Comparison of ENCODE assay signal across 9 mouse cellular contexts in the genomic region with DNA sequence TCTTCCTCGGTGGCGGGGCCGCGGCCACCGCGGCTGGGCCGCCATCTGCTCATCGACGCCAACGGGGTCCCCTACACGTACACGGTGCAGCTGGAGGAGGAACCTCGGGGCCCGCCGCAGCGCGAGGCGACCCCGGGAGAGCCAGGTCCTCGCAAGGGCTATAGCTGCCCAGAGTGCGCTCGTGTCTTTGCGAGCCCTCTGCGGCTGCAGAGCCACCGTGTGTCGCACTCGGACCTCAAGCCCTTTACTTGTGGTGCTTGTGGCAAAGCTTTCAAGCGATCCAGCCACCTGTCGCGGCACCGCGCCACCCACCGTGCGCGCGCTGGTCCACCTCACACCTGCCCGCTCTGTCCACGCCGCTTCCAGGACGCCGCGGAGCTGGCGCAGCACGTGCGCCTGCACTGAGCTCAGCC. TPM values are rescaled to one million over a fixed set of nuclear protein-coding genes. Genes with fewer than 3 reads are reported as not detected.
DNase-seq lines count a peak whose midpoint lies in the region; ATAC-seq and TF ChIP-seq lines count a peak whose summit lies in the region.
"Had no signal": no experiment of that assay in that cellular context is flagged by ENCODE, and none has a peak within 500 bp of the region (broad histone marks: within the 10 kb centered on the region; RNA-seq: fewer than 3 reads in every experiment).

No protein-coding gene starts in this region.

- H3K27ac ChIP-seq in kidney, embryonic 16.5 days (ENCODE audit: low read length), result peak overlapping the region; percentile 30; the same call in 1 of the 2 replicates
- no peak overlapping the region for H3K27ac ChIP-seq in hindbrain, embryonic 13.5 days
- H3K27ac ChIP-seq in midbrain, postnatal 0 days (ENCODE audit: low read depth, low read length), result no peak overlapping the region

- 3% methylated on average over 40 of the region's 45 CpGs for WGBS in kidney, embryonic 16.5 days
- 3% methylated on average over 45 of the region's 45 CpGs for WGBS in hindbrain, embryonic 13.5 days
- 3% methylated on average over 45 of the region's 45 CpGs for WGBS in midbrain, postnatal 0 days

- peaks cover 43% of the 10 kb centered on the region for H3K4me1 ChIP-seq in kidney, embryonic 16.5 days (ENCODE audit: insufficient read depth, low read length)
- peaks cover 60% of the 10 kb centered on the region for H3K4me1 ChIP-seq in hindbrain, embryonic 13.5 days (replicated peaks)
- H3K4me1 ChIP-seq in midbrain, postnatal 0 days (ENCODE audit: insufficient read depth, low read length), result peaks cover 22% of the 10 kb centered on the region; the same call in 1 of the 2 replicates

- ATAC-seq in kidney, embryonic 16.5 days (ENCODE audit: low FRiP score, low TSS enrichment), result no peak
- no peak for ATAC-seq in hindbrain, embryonic 13.5 days (ENCODE audit: low FRiP score)
- no peak for ATAC-seq in midbrain, postnatal 0 days (ENCODE audit: low FRiP score)

- H3K9me3 ChIP-seq in kidney, embryonic 16.5 days (ENCODE audit: low read length), result no peaks in the 10 kb centered on the region
- no peaks in the 10 kb centered on the region for H3K9me3 ChIP-seq in hindbrain, embryonic 13.5 days
- H3K9me3 ChIP-seq in midbrain, postnatal 0 days (ENCODE audit: low read length), result no peaks in the 10 kb centered on the region

- H3K27me3 ChIP-seq in kidney, embryonic 16.5 days (ENCODE audit: insufficient read depth, low read length), result peaks cover 52% of the 10 kb centered on the region
- peaks cover 60% of the 10 kb centered on the region for H3K27me3 ChIP-seq in hindbrain, embryonic 13.5 days
- peaks cover 7% of the 10 kb centered on the region; the same call in 1 of the 2 replicates for H3K27me3 ChIP-seq in midbrain, postnatal 0 days (ENCODE audit: insufficient read depth, low read length)

- peak overlapping the region; percentile 93 for H3K4me2 ChIP-seq in kidney, embryonic 16.5 days (replicated peaks; ENCODE audit: low read depth, low read length)
- peak overlapping the region; percentile 83 for H3K4me2 ChIP-seq in hindbrain, embryonic 13.5 days
- peak overlapping the region; percentile 67 for H3K4me2 ChIP-seq in midbrain, postnatal 0 days (ENCODE audit: low read depth, low read length, poor library complexity, severe bottlenecking)

- TF ChIP-seq CTCF in midbrain, postnatal 0 days (IDR thresholded peaks at IDR 0.05), result no peak

- H3K36me3 ChIP-seq in kidney, embryonic 16.5 days (ENCODE audit: insufficient read depth, low read length), result no peaks in the 10 kb centered on the region
- no peaks in the 10 kb centered on the region for H3K36me3 ChIP-seq in hindbrain, embryonic 13.5 days
- no peaks in the 10 kb centered on the region for H3K36me3 ChIP-seq in midbrain, postnatal 0 days (ENCODE audit: insufficient read depth, low read length)

- peak overlapping the region; percentile 90 for H3K9ac ChIP-seq in kidney, embryonic 16.5 days (replicated peaks; ENCODE audit: low read length)
- H3K9ac ChIP-seq in hindbrain, embryonic 13.5 days, result peak overlapping the region; percentile 85
- H3K9ac ChIP-seq in midbrain, postnatal 0 days (replicated peaks; ENCODE audit: low read length, poor library complexity, severe bottlenecking), result peak overlapping the region; percentile 91

- no peak for DNase-seq in kidney, postnatal 10 days
- DNase-seq in cerebellum, postnatal 25 days, result peak; percentile 50 to 60
- no peak for DNase-seq in midbrain, postnatal 0 days (ENCODE audit: low spot score)
- DNase-seq in natural killer cell, adult 2 months (ENCODE audit: low spot score in 2 of 2), result no peak
- no peak for DNase-seq in lung, postnatal 10 days
- no peak for DNase-seq in frontal cortex, postnatal 25 days (ENCODE audit: low spot score in 2 of 2)

- peak overlapping the region; percentile 75 for H3K4me3 ChIP-seq in kidney, embryonic 16.5 days (ENCODE audit: low read length)
- H3K4me3 ChIP-seq in hindbrain, embryonic 13.5 days, result peak overlapping the region; percentile 79
- H3K4me3 ChIP-seq in midbrain, postnatal 0 days (ENCODE audit: low read depth, low read length), result peak overlapping the region; percentile 78

RNA-seq across cellular contexts. Expression of gene Zfp580, which starts 1.6 kb away (rescaled TPM):
- polyA plus RNA-seq in kidney, embryonic 16.5 days (2015; fragmentation: Nextera tagmentation; extraction: Ambion mirVana), result 35.0 and 44.0 TPM in 2 replicates
- 67.2 and 69.7 TPM in 2 replicates for polyA plus RNA-seq in hindbrain, embryonic 13.5 days (2015; fragmentation: Nextera tagmentation; extraction: Ambion mirVana)
- 55.6 and 77.7 TPM in 2 replicates for total RNA-seq in midbrain, postnatal 0 days (2014; rRNA removed)
- 154 and 157 TPM in 2 replicates for polyA plus RNA-seq in midbrain, postnatal 0 days (2015; fragmentation: Nextera tagmentation; extraction: Ambion mirVana)

RNA-seq across cellular contexts. Expression of gene U2af2, which starts 9.0 kb away (rescaled TPM):
- 136 and 139 TPM in 2 replicates for polyA plus RNA-seq in kidney, embryonic 16.5 days (2015; fragmentation: Nextera tagmentation; extraction: Ambion mirVana)
- 112 and 114 TPM in 2 replicates for polyA plus RNA-seq in hindbrain, embryonic 13.5 days (2015; fragmentation: Nextera tagmentation; extraction: Ambion mirVana)
- total RNA-seq in midbrain, postnatal 0 days (2014; rRNA removed), result 157 and 161 TPM in 2 replicates
- polyA plus RNA-seq in midbrain, postnatal 0 days (2015; fragmentation: Nextera tagmentation; extraction: Ambion mirVana), result 74.7 and 78.2 TPM in 2 replicates

RNA-seq across cellular contexts. Expression of gene Zfp784, which starts 14.7 kb away (rescaled TPM):
- 8.1 and 8.2 TPM in 2 replicates for polyA plus RNA-seq in kidney, embryonic 16.5 days (2015; fragmentation: Nextera tagmentation; extraction: Ambion mirVana)
- 7.8 and 9.8 TPM in 2 replicates for polyA plus RNA-seq in hindbrain, embryonic 13.5 days (2015; fragmentation: Nextera tagmentation; extraction: Ambion mirVana)
- 5.0 and 8.0 TPM in 2 replicates for total RNA-seq in midbrain, postnatal 0 days (2014; rRNA removed)
- polyA plus RNA-seq in midbrain, postnatal 0 days (2015; fragmentation: Nextera tagmentation; extraction: Ambion mirVana), result 4.3 and 5.4 TPM in 2 replicates

RNA-seq across cellular contexts. Expression of gene 4632433K11Rik, which starts 19.0 kb away (rescaled TPM):
- polyA plus RNA-seq in kidney, embryonic 16.5 days (2015; fragmentation: Nextera tagmentation; extraction: Ambion mirVana), result 1.3 TPM in 1 of 2 replicates, not detected in the other
- not detected in 2 replicates for polyA plus RNA-seq in hindbrain, embryonic 13.5 days (2015; fragmentation: Nextera tagmentation; extraction: Ambion mirVana)
- not detected in 2 replicates for total RNA-seq in midbrain, postnatal 0 days (2014; rRNA removed)
- not detected in 2 replicates for polyA plus RNA-seq in midbrain, postnatal 0 days (2015; fragmentation: Nextera tagmentation; extraction: Ambion mirVana)
- total RNA-seq: left cerebral cortex, adult 18-20 months had no signal

RNA-seq across cellular contexts. Expression of gene Epn1, which starts 27.1 kb away (rescaled TPM):
- polyA plus RNA-seq in kidney, embryonic 16.5 days (2015; fragmentation: Nextera tagmentation; extraction: Ambion mirVana), result 64.9 and 66.6 TPM in 2 replicates
- 83.8 and 85.6 TPM in 2 replicates for polyA plus RNA-seq in hindbrain, embryonic 13.5 days (2015; fragmentation: Nextera tagmentation; extraction: Ambion mirVana)
- 399 and 484 TPM in 2 replicates for total RNA-seq in midbrain, postnatal 0 days (2014; rRNA removed)
- polyA plus RNA-seq in midbrain, postnatal 0 days (2015; fragmentation: Nextera tagmentation; extraction: Ambion mirVana), result 130 and 134 TPM in 2 replicates

Comparison
In these comparisons a context has a peak if more than half of its experiments do, and no peak if none do; other contexts are left out.
1. DNase-seq: peak in cerebellum, postnatal 25 days (2 of 2); none in kidney, postnatal 10 days (single experiment), midbrain, postnatal 0 days (single experiment), natural killer cell, adult 2 months (0 of 2), lung, postnatal 10 days (single experiment) and frontal cortex, postnatal 25 days (0 of 2).
2. Peak in every context shown above with its lines, with median percentiles within 50 percentile points of each other: H3K4me2 ChIP-seq, H3K4me3 ChIP-seq and H3K9ac ChIP-seq.